Mouse (Mus musculus): Measurements from ENCODE around the gene Borcs6.
A peak's percentile ranks its signal among the peaks of the same experiment; 100 is the strongest.
"Not testable (repeated sequence)": the region's sequence is repeated elsewhere in the genome, so short reads cannot be mapped to it uniquely, and the experiment has no call there.

Borcs6 gene

GRCm38 (mm10) chr11:69059357-69059974 is at the start of gene Borcs6:
Gene Borcs6 (plus strand): TSS chr11:69059717.
- peak; percentile 80 for DNase-seq (ENCODE audit: low spot score)

GRCm38 (mm10) chr11:69010400-69011323 is 48.9 kb upstream of the Borcs6 start:
- no peak for DNase-seq (ENCODE audit: low spot score)

GRCm38 (mm10) chr11:69011445-69011844 is 48.1 kb upstream of the Borcs6 start:
- DNase-seq (ENCODE audit: low spot score), result not testable (repeated sequence)

- DNase-seq (ENCODE audit: low spot score), result peak; percentile 49
These were observed 47.4 kb upstream of the Borcs6 start for GRCm38 (mm10) chr11:69012071-69012601.

GRCm38 (mm10) chr11:69015644-69016441 is 43.7 kb upstream of the Borcs6 start, which contains the start of gene Ctc1:
Gene Ctc1 (plus strand): TSS chr11:69015911.
- DNase-seq (ENCODE audit: low spot score), result peak; percentile 73

- DNase-seq (ENCODE audit: low spot score), result no peak
These were observed 42.8 kb upstream of the Borcs6 start for GRCm38 (mm10) chr11:69016755-69017154.

GRCm38 (mm10) chr11:69020691-69021090 is 38.8 kb upstream of the Borcs6 start:
- no peak for DNase-seq (ENCODE audit: low spot score)

GRCm38 (mm10) chr11:69026562-69026961 is 33.0 kb upstream of the Borcs6 start:
- no peak for DNase-seq (ENCODE audit: low spot score)

GRCm38 (mm10) chr11:69028805-69029204 is 30.7 kb upstream of the Borcs6 start:
- no peak for DNase-seq (ENCODE audit: low spot score)

GRCm38 (mm10) chr11:69033552-69033951 is 26.0 kb upstream of the Borcs6 start:
- DNase-seq (ENCODE audit: low spot score), result no peak

GRCm38 (mm10) chr11:69034585-69034984 is 24.9 kb upstream of the Borcs6 start:
- DNase-seq (ENCODE audit: low spot score), result no peak

GRCm38 (mm10) chr11:69035411-69035810 is 24.1 kb upstream of the Borcs6 start:
- no peak for DNase-seq (ENCODE audit: low spot score)

- no peak for DNase-seq (ENCODE audit: low spot score)
These were observed 23.7 kb upstream of the Borcs6 start for GRCm38 (mm10) chr11:69035849-69036248.

- peak; percentile 79 for DNase-seq (ENCODE audit: low spot score)
These were observed 22.9 kb upstream of the Borcs6 start for GRCm38 (mm10) chr11:69036486-69037230.

- DNase-seq (ENCODE audit: low spot score), result peak; percentile 68
These were observed 22.1 kb upstream of the Borcs6 start for GRCm38 (mm10) chr11:69037231-69038061.

GRCm38 (mm10) chr11:69038173-69038572 is 21.3 kb upstream of the Borcs6 start:
- no peak for DNase-seq (ENCODE audit: low spot score)

- DNase-seq (ENCODE audit: low spot score), result peak; percentile 49
These were observed 13.8 kb upstream of the Borcs6 start, which contains the start of gene Aurkb for GRCm38 (mm10) chr11:69045531-69046394. Gene Aurkb (plus strand): TSS chr11:69045647.

GRCm38 (mm10) chr11:69046395-69046774 is 13.1 kb upstream of the Borcs6 start:
- no peak for DNase-seq (ENCODE audit: low spot score)

GRCm38 (mm10) chr11:69047592-69047991 is 11.9 kb upstream of the Borcs6 start:
- no peak for DNase-seq (ENCODE audit: low spot score)
